Mouse (Mus musculus): ENCODE results near the gene Ttc28. TPM values are rescaled to one million over a fixed set of nuclear protein-coding genes. Genes with fewer than 3 reads are reported as not detected.

Ttc28 gene
- total and polyA plus RNA-seq, 3 experiments, result 0.21 to 0.89 (median 0.28) TPM

GRCm38 (mm10) chr5:110998298-110998697 lies 118.7 kb downstream of the Ttc28 start:
- Histone ChIP-seq H3K4me3 (replicated peaks in 1 of 3; ENCODE audit: low read depth in 2 of 3, low read length in 2 of 3, poor library complexity in 1 of 3) (no peak overlapping the region), H3K79me2 (replicated peaks; ENCODE audit: control insufficient read depth, extremely low read depth, insufficient read depth, poor library complexity, severe bottlenecking) (no peaks in the 10 kb centered on the region), H3K9me3 (replicated peaks; ENCODE audit: low read length) (no peaks in the 10 kb centered on the region), H3K27me3 (replicated peaks) (peaks cover 1% of the 10 kb centered on the region), H3K4me1 (ENCODE audit: control insufficient read depth in 1 of 2, insufficient read depth in 2 of 2) (peaks cover 0 to 4% of the 10 kb centered on the region in 2 experiments; a peak in 1 of 4 replicates), H3K27ac (ENCODE audit: insufficient read depth, low read depth) (no peak overlapping the region), H3K9ac (ENCODE audit: insufficient read depth, low read depth) (no peak overlapping the region), H3K36me3 (replicated peaks in 1 of 2; ENCODE audit: control insufficient read depth in 1 of 2, insufficient read depth in 1 of 2, low read length in 1 of 2) (no peaks in the 10 kb centered on the region), H3K4me2 (ENCODE audit: insufficient read depth, low read depth, poor library complexity, severe bottlenecking) (no peak overlapping the region)
- dilution Hi-C loops (cut with MboI; ENCODE audit: extremely low pct_ligation_motif_present, extremely low pct_unique_long_range_greater_than_20kb, low sequenced_read_pairs) (no loop called here), in situ Hi-C loops (cut with MboI; ENCODE audit: low pct_ligation_motif_present, low pct_unique_long_range_greater_than_20kb, low sequenced_read_pairs) (no loop called here)
- no peak for DNase-seq (ENCODE audit: extremely low read depth)
- TF ChIP-seq PAX5 (IDR thresholded peaks at IDR 0.05; ENCODE audit: low read length), result no peak
- TF ChIP-seq ZMIZ1 (IDR thresholded peaks at IDR 0.05; ENCODE audit: low read depth, low read length), result no peak
- TF ChIP-seq ZC3H11A (IDR thresholded peaks at IDR 0.05; ENCODE audit: low read depth, low read length), result no peak
- TF ChIP-seq ELF1 (IDR thresholded peaks at IDR 0.05; ENCODE audit: low read depth, low read length), result no peak
- TF ChIP-seq NELFE (IDR thresholded peaks at IDR 0.05; ENCODE audit: low read depth, low read length), result no peak
- no peak for TF ChIP-seq USF2 (conservative IDR thresholded peaks at IDR 0.05; ENCODE audit: low read depth, low read length)
- no peak for TF ChIP-seq MAX (IDR thresholded peaks at IDR 0.05; ENCODE audit: low read length)
- TF ChIP-seq USF1 (IDR thresholded peaks at IDR 0.05; ENCODE audit: low read depth, low read length), result no peak
- no peak for TF ChIP-seq CHD1 (IDR thresholded peaks at IDR 0.05; ENCODE audit: low read depth, low read length)
- no peak for TF ChIP-seq IRF4 (IDR thresholded peaks at IDR 0.05; ENCODE audit: low read depth, low read length)
- no peak for TF ChIP-seq SIN3A (IDR thresholded peaks at IDR 0.05; ENCODE audit: low read length)

GRCm38 (mm10) chr5:111000953-111001352 lies 121.3 kb downstream of the Ttc28 start:
- Histone ChIP-seq H3K27ac (ENCODE audit: insufficient read depth, low read depth) (no peak overlapping the region), H3K4me2 (ENCODE audit: insufficient read depth, low read depth, poor library complexity, severe bottlenecking) (no peak overlapping the region), H3K36me3 (replicated peaks in 1 of 2; ENCODE audit: control insufficient read depth in 1 of 2, insufficient read depth in 1 of 2, low read length in 1 of 2) (no peaks in the 10 kb centered on the region), H3K9ac (ENCODE audit: insufficient read depth, low read depth) (no peak overlapping the region), H3K79me2 (replicated peaks; ENCODE audit: control insufficient read depth, extremely low read depth, insufficient read depth, poor library complexity, severe bottlenecking) (no peaks in the 10 kb centered on the region), H3K4me3 (replicated peaks in 1 of 3; ENCODE audit: low read depth in 2 of 3, low read length in 2 of 3, poor library complexity in 1 of 3) (no peak overlapping the region), H3K27me3 (replicated peaks) (peaks cover 1% of the 10 kb centered on the region), H3K9me3 (replicated peaks; ENCODE audit: low read length) (no peaks in the 10 kb centered on the region), H3K4me1 (ENCODE audit: control insufficient read depth in 1 of 2, insufficient read depth in 2 of 2) (peaks cover 0 to 10% of the 10 kb centered on the region in 2 experiments; a peak in 2 of 4 replicates)
- DNase-seq (ENCODE audit: extremely low read depth), result no peak
- in situ Hi-C loops (cut with MboI; ENCODE audit: low pct_ligation_motif_present, low pct_unique_long_range_greater_than_20kb, low sequenced_read_pairs) (loop anchor here (10.0 to 25.0 kb wide), 2 partner anchors 211 to 264 kb away; no protein-coding TSS in a partner anchor), dilution Hi-C loops (cut with MboI; ENCODE audit: extremely low pct_ligation_motif_present, extremely low pct_unique_long_range_greater_than_20kb, low sequenced_read_pairs) (no loop called here)
- no peak for TF ChIP-seq BHLHE40 (IDR thresholded peaks at IDR 0.05; ENCODE audit: low read depth, low read length)
- peak; percentile 62 for TF ChIP-seq RAD21 (IDR thresholded peaks at IDR 0.05; ENCODE audit: low read depth, low read length)
- peak in 1 of 2 experiments; percentile 55; a peak in 2 of 4 replicates for TF ChIP-seq CTCF (conservative IDR thresholded peaks at IDR 0.05 in 1 of 2, IDR thresholded peaks at IDR 0.05 in 1 of 2; ENCODE audit: low read depth in 2 of 2, low read length in 2 of 2)
- TF ChIP-seq SMC3 (IDR thresholded peaks at IDR 0.05; ENCODE audit: low read depth, low read length), result peak; percentile 52

GRCm38 (mm10) chr5:111003220-111003619 lies 123.6 kb downstream of the Ttc28 start:
- Histone ChIP-seq H3K9me3 (replicated peaks; ENCODE audit: low read length) (no peaks in the 10 kb centered on the region), H3K79me2 (replicated peaks; ENCODE audit: control insufficient read depth, extremely low read depth, insufficient read depth, poor library complexity, severe bottlenecking) (no peaks in the 10 kb centered on the region), H3K4me2 (ENCODE audit: insufficient read depth, low read depth, poor library complexity, severe bottlenecking) (no peak overlapping the region), H3K36me3 (replicated peaks in 1 of 2; ENCODE audit: control insufficient read depth in 1 of 2, insufficient read depth in 1 of 2, low read length in 1 of 2) (no peaks in the 10 kb centered on the region), H3K27me3 (replicated peaks) (no peaks in the 10 kb centered on the region), H3K9ac (ENCODE audit: insufficient read depth, low read depth) (no peak overlapping the region), H3K27ac (ENCODE audit: insufficient read depth, low read depth) (no peak overlapping the region), H3K4me1 (ENCODE audit: control insufficient read depth in 1 of 2, insufficient read depth in 2 of 2) (peaks cover 4 to 26% of the 10 kb centered on the region in 2 experiments; a peak in 3 of 4 replicates), H3K4me3 (replicated peaks in 1 of 3; ENCODE audit: low read depth in 2 of 3, low read length in 2 of 3, poor library complexity in 1 of 3) (no peak overlapping the region)
- dilution Hi-C loops (cut with MboI; ENCODE audit: extremely low pct_ligation_motif_present, extremely low pct_unique_long_range_greater_than_20kb, low sequenced_read_pairs), result no loop called here
- DNase-seq (ENCODE audit: extremely low read depth), result no peak
- in situ Hi-C loops (cut with MboI; ENCODE audit: low pct_ligation_motif_present, low pct_unique_long_range_greater_than_20kb, low sequenced_read_pairs), result loop anchor here (10.0 to 25.0 kb wide), 2 partner anchors 209 to 262 kb away; no protein-coding TSS in a partner anchor
- no peak for TF ChIP-seq KAT2A (IDR thresholded peaks at IDR 0.05; ENCODE audit: insufficient replicate concordance, low read length)
- TF ChIP-seq CHD1 (IDR thresholded peaks at IDR 0.05; ENCODE audit: low read depth, low read length), result no peak
- TF ChIP-seq PAX5 (IDR thresholded peaks at IDR 0.05; ENCODE audit: low read length), result no peak
- TF ChIP-seq SMC3 (IDR thresholded peaks at IDR 0.05; ENCODE audit: low read depth, low read length), result no peak
- TF ChIP-seq MYC (IDR thresholded peaks at IDR 0.05; ENCODE audit: low read depth, low read length), result no peak
- no peak for TF ChIP-seq JUN (IDR thresholded peaks at IDR 0.05; ENCODE audit: insufficient read depth, low read depth, low read length)
- no peak for TF ChIP-seq HCFC1 (IDR thresholded peaks at IDR 0.05; ENCODE audit: low read depth, low read length)
- no peak for TF ChIP-seq POLR2A (IDR thresholded peaks at IDR 0.05; ENCODE audit: low read depth, low read length)
- TF ChIP-seq ZC3H11A (IDR thresholded peaks at IDR 0.05; ENCODE audit: low read depth, low read length), result no peak
- no peak for TF ChIP-seq CHD2 (IDR thresholded peaks at IDR 0.05; ENCODE audit: low read length)
- TF ChIP-seq TCF12 (IDR thresholded peaks at IDR 0.05; ENCODE audit: low read depth, low read length), result no peak
- TF ChIP-seq RAD21 (IDR thresholded peaks at IDR 0.05; ENCODE audit: low read depth, low read length), result no peak
- no peak for TF ChIP-seq ZKSCAN1 (IDR thresholded peaks at IDR 0.05; ENCODE audit: borderline replicate concordance, low read depth, low read length)
- no peak for TF ChIP-seq ETS1 (conservative IDR thresholded peaks at IDR 0.05; ENCODE audit: low read depth, low read length)
- TF ChIP-seq ZNF384 (IDR thresholded peaks at IDR 0.05; ENCODE audit: low read depth, low read length), result no peak
- TF ChIP-seq ZMIZ1 (IDR thresholded peaks at IDR 0.05; ENCODE audit: low read depth, low read length), result no peak
- TF ChIP-seq E2F4 (IDR thresholded peaks at IDR 0.05; ENCODE audit: insufficient replicate concordance, low read depth, low read length), result no peak

All from CH12.LX (cell line).